In the genomic region with DNA sequence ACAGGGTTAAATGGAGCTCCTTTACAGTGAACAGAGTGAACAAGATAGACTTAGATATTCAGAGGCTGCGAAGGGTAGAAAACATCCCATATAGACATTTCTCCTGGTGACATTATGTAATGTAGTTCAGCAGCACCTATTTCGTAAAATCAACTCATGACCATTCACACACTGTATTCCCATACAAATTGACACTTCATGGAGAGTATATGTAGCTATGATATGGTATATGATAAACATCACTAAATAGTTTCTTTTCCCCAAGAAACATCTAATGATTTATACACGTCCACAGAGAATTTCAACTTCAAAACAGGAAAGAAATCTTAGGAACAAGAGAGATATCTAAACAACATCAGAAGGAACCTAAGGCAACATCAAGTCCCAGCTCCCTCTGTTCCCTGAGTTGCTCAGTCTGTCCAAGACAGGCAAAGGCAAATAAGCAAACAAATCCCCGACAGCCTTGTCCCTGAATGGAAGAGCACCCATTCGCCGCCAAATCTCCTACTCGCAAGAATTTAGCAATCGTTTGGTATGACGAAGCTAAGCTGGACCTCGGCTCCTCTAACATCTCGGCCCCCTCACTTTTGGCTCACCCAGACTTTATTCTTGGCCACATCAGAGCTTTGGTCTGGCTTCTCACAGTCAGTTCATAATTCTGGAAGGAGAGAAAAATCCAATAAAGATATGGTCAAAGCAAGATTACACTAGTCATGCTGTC, we compare ENCODE assay signal across 19 mouse cellular contexts.
A peak's percentile ranks its signal among the peaks of the same experiment; 100 is the strongest.
DNase-seq lines count a peak whose midpoint lies in the region; ATAC-seq and TF ChIP-seq lines count a peak whose summit lies in the region.
"Had no signal": no experiment of that assay in that cellular context is flagged by ENCODE, and none has a peak within 500 bp of the region (broad histone marks: within the 10 kb centered on the region; RNA-seq: fewer than 3 reads in every experiment).

No protein-coding gene starts in this region.

- intact Hi-C loops in left cerebral cortex, postnatal 14 days (cut with DNase I): no loop called here

- no peak overlapping the region for H3K4me3 ChIP-seq in lung, postnatal 0 days (ENCODE audit: low read depth, low read length)
- H3K4me3 ChIP-seq: forebrain, embryonic 12.5 days; heart, embryonic 13.5 days; hindbrain, embryonic 12.5 days; kidney, embryonic 15.5 days; liver, embryonic 12.5 days; myocyte; neural tube, embryonic 15.5 days; stomach, embryonic 15.5 days had no signal

- no peaks in the 10 kb centered on the region for H3K27me3 ChIP-seq in lung, postnatal 0 days (replicated peaks; ENCODE audit: insufficient read depth, low read length)
- H3K27me3 ChIP-seq: CH12.LX; forebrain, embryonic 12.5 days; heart, embryonic 13.5 days; hindbrain, embryonic 12.5 days; kidney, embryonic 15.5 days; liver, embryonic 12.5 days; neural tube, embryonic 15.5 days; stomach, embryonic 15.5 days had no signal

- TF ChIP-seq CTCF in lung, postnatal 0 days (IDR thresholded peaks at IDR 0.05): no peak

- WGBS in lung, postnatal 0 days: 54% methylated on average over 11 of the region's 11 CpGs

- H3K4me1 ChIP-seq in lung, postnatal 0 days (ENCODE audit: insufficient read depth, low read depth, low read length): no peaks in the 10 kb centered on the region
- H3K4me1 ChIP-seq: forebrain, embryonic 12.5 days; heart, embryonic 13.5 days; hindbrain, embryonic 12.5 days; kidney, embryonic 15.5 days; liver, embryonic 12.5 days; neural tube, embryonic 15.5 days; stomach, embryonic 15.5 days had no signal

- H3K27ac ChIP-seq in lung, postnatal 0 days (ENCODE audit: low read length): no peak overlapping the region
- H3K27ac ChIP-seq: forebrain, embryonic 12.5 days; heart, embryonic 13.5 days; hindbrain, embryonic 12.5 days; kidney, embryonic 15.5 days; liver, embryonic 12.5 days; neural tube, embryonic 15.5 days; stomach, embryonic 15.5 days had no signal

- no peaks in the 10 kb centered on the region for H3K36me3 ChIP-seq in lung, postnatal 0 days (ENCODE audit: insufficient read depth, low read length)
- H3K36me3 ChIP-seq: forebrain, embryonic 12.5 days; heart, embryonic 13.5 days; hindbrain, embryonic 12.5 days; kidney, embryonic 15.5 days; liver, embryonic 12.5 days; neural tube, embryonic 15.5 days; stomach, embryonic 15.5 days had no signal

- H3K9ac ChIP-seq in lung, postnatal 0 days (replicated peaks; ENCODE audit: low read depth): no peak overlapping the region
- H3K9ac ChIP-seq: forebrain, embryonic 12.5 days; heart, embryonic 13.5 days; hindbrain, embryonic 12.5 days; kidney, embryonic 15.5 days; liver, embryonic 12.5 days; neural tube, embryonic 15.5 days; stomach, embryonic 15.5 days had no signal

- ATAC-seq in lung, postnatal 0 days: peak; percentile 81
- ATAC-seq: liver, embryonic 12.5 days had no signal

- no peak overlapping the region for H3K4me2 ChIP-seq in lung, postnatal 0 days (replicated peaks; ENCODE audit: low read depth, low read length)
- H3K4me2 ChIP-seq: forebrain, embryonic 12.5 days; heart, embryonic 13.5 days; hindbrain, embryonic 12.5 days; kidney, embryonic 15.5 days; liver, embryonic 12.5 days; neural tube, embryonic 15.5 days; stomach, embryonic 15.5 days had no signal

- DNase-seq in gastrocnemius, postnatal 25 days: peak; percentile 15
- no peak for DNase-seq in gastrocnemius, postnatal 10 days
- peak; percentile 4 for DNase-seq in testis, postnatal 14 days (ENCODE audit: low spot score)
- DNase-seq in testis, postnatal 10 days (ENCODE audit: low spot score): no peak
- DNase-seq in lung, postnatal 0 days (ENCODE audit: low spot score): peak; percentile 80
- no peak for DNase-seq in left cerebral cortex, postnatal 14 days (ENCODE audit: low spot score in 2 of 2)
- DNase-seq in right cerebral cortex, adult 18-20 months: no peak
- DNase-seq: cerebellum, postnatal 14 days; midbrain, embryonic 14.5 days; retina, postnatal 1 day had no signal

- H3K9me3 ChIP-seq in lung, postnatal 0 days (ENCODE audit: low read length): no peaks in the 10 kb centered on the region
- H3K9me3 ChIP-seq: forebrain, embryonic 12.5 days; heart, embryonic 13.5 days; hindbrain, embryonic 12.5 days; kidney, embryonic 15.5 days; liver, embryonic 12.5 days; neural tube, embryonic 15.5 days; stomach, embryonic 15.5 days had no signal

- TF ChIP-seq EP300 in lung, postnatal 0 days (IDR thresholded peaks at IDR 0.05): no peak

Comparison
In these comparisons a context has a peak if more than half of its experiments do, and no peak if none do; other contexts are left out.
1. DNase-seq: peak in gastrocnemius, postnatal 25 days (single experiment), testis, postnatal 14 days (single experiment) and lung, postnatal 0 days (single experiment); none in gastrocnemius, postnatal 10 days (single experiment), testis, postnatal 10 days (single experiment), left cerebral cortex, postnatal 14 days (0 of 2) and right cerebral cortex, adult 18-20 months (single experiment).